Mouse (Mus musculus): ENCODE results near the gene Lsm4.

- TF ChIP-seq POLR2A (IDR thresholded peaks at IDR 0.05; ENCODE audit: control insufficient read depth, extremely low read depth, insufficient read depth, low read length, poor library complexity) (no peak), CTCF (IDR thresholded peaks at IDR 0.05; ENCODE audit: borderline replicate concordance, control insufficient read depth, extremely low read depth, insufficient read depth, low read length, poor library complexity) (no peak)
These were observed 23.7 kb upstream of the Lsm4 start for GRCm38 (mm10) chr8:70649324-70649723.
